Mouse (Mus musculus) midbrain, postnatal 0 days (tissue): Measurements from ENCODE around the gene Cep68. TPM values are rescaled to one million over a fixed set of nuclear protein-coding genes. Genes with fewer than 3 reads are reported as not detected.
A peak's percentile ranks its signal among the peaks of the same experiment; 100 is the strongest.

Experiments used
- ATAC-seq: fragments of 200-750 bp; cut with Nextera tagmentation; 2 replicates; pipeline ENCODE4 v1.8.0; 2017; ENCODE audit warnings: moderate number of reproducible peaks, mild to moderate bottlenecking, moderate TSS enrichment, moderate library complexity; ENCODE audit not compliant: low FRiP score
- DNase-seq: peaks from one replicate; pipeline ENCODE4 v3.0.0-alpha.2; 2015; ENCODE audit warnings: low spot score
- H3K27ac ChIP-seq: fragments of 300-500 bp; sonication (generic); 2 replicates; pipeline ENCODE4 v1.5.1; 2014; ENCODE audit warnings: low read depth, mild to moderate bottlenecking, low read length, mixed read lengths
- H3K27me3 ChIP-seq: fragments of 300-500 bp; sonication (generic); 2 replicates; pipeline ENCODE4 v1.6.1; 2014; ENCODE audit warnings: low read length, control low read depth, mixed read lengths; ENCODE audit not compliant: insufficient read depth
- H3K36me3 ChIP-seq: fragments of 300-500 bp; sonication (generic); 2 replicates; pipeline ENCODE4 v1.6.1; 2014; ENCODE audit warnings: low read length, control low read depth, mixed read lengths; ENCODE audit not compliant: insufficient read depth
- H3K4me1 ChIP-seq: fragments of 300-500 bp; sonication (generic); 2 replicates; pipeline ENCODE4 v1.6.1; 2014; ENCODE audit warnings: mild to moderate bottlenecking, control low read depth, antibody characterized with exemption, low read length, mixed read lengths; ENCODE audit not compliant: insufficient read depth
- H3K4me2 ChIP-seq: fragments of 300-500 bp; sonication (generic); 2 replicates; pipeline ENCODE4 v1.6.1; 2014; ENCODE audit warnings: low read depth, mild to moderate bottlenecking, low read length, mixed read lengths; ENCODE audit not compliant: poor library complexity, severe bottlenecking
- H3K4me3 ChIP-seq: fragments of 300-500 bp; sonication (generic); 2 replicates; pipeline ENCODE4 v1.5.1; 2014; ENCODE audit warnings: low read depth, mild to moderate bottlenecking, low read length, moderate library complexity
- H3K9ac ChIP-seq: fragments of 300-500 bp; sonication (generic); replicated peaks from 2 replicates; pipeline ENCODE4 v1.6.1; 2014; ENCODE audit warnings: mild to moderate bottlenecking, low read length, moderate library complexity, mixed read lengths; ENCODE audit not compliant: poor library complexity, severe bottlenecking
- H3K9me3 ChIP-seq: fragments of 300-500 bp; sonication (generic); 2 replicates; pipeline ENCODE4 v1.6.1; 2016; ENCODE audit warnings: low read length, control low read depth
- CTCF ChIP-seq: IDR thresholded peaks from 2 replicates; pipeline ENCODE4 v1.5.1; 2016; ENCODE audit warnings: antibody characterized with exemption, mild to moderate bottlenecking
- WGBS: fragments of 180-500 bp; shearing (Covaris S2); extraction: QIAGEN DNeasy Blood & Tissue Kit; methylation state at CpG from one replicate; pipeline ENCODE4 v1.1.7; 2014; 5-methylcytosine and 5-hydroxymethylcytosine counted together
- polyA plus RNA-seq: library from polyadenylated mRNA; unstranded; fragments of >200 nt; fragmentation: Nextera tagmentation; extraction: Ambion mirVana; gene quantifications from 2 replicates; pipeline ENCODE4 v1.2.1, GENCODE M21; 2015
- total RNA-seq: library from RNA; depleted of rRNA; stranded (reverse); fragments of >200 nt; gene quantifications from 2 replicates; pipeline ENCODE4 v1.2.3, GENCODE M21; 2014

Cep68 gene
- total and polyA plus RNA-seq, 2 experiments from 2014 or later = 21.1 to 45.5 TPM

GRCm38 (mm10) chr11:20275974-20276373 is 26.7 kb upstream of the Cep68 start:
- 76% methylated on average over 2 of the region's 2 CpGs for WGBS
- H3K27me3 ChIP-seq = no peaks in the 10 kb centered on the region
- H3K4me3 ChIP-seq = no peak overlapping the region
- no peaks in the 10 kb centered on the region for H3K36me3 ChIP-seq
- H3K4me1 ChIP-seq = no peaks in the 10 kb centered on the region
- H3K4me2 ChIP-seq = no peak overlapping the region
- H3K9me3 ChIP-seq = no peaks in the 10 kb centered on the region
- ATAC-seq (no peak), DNase-seq (no peak)
- H3K9ac ChIP-seq = no peak overlapping the region
- H3K27ac ChIP-seq = no peak overlapping the region
- TF ChIP-seq CTCF = no peak

GRCm38 (mm10) chr11:20269885-20270284 is 20.7 kb upstream of the Cep68 start:
- Histone ChIP-seq H3K4me1 (no peaks in the 10 kb centered on the region), H3K36me3 (no peaks in the 10 kb centered on the region)
- WGBS = 85% methylated on average over 6 of the region's 6 CpGs

GRCm38 (mm10) chr11:20262628-20263380 is 13.6 kb upstream of the Cep68 start:
- ATAC-seq (no peak), DNase-seq (peak; percentile 67)
- Histone ChIP-seq H3K9ac (no peak overlapping the region), H3K4me3 (no peak overlapping the region), H3K27ac (no peak overlapping the region), H3K9me3 (no peaks in the 10 kb centered on the region), H3K27me3 (no peaks in the 10 kb centered on the region), H3K4me1 (no peaks in the 10 kb centered on the region), H3K36me3 (no peaks in the 10 kb centered on the region), H3K4me2 (no peak overlapping the region)
- TF ChIP-seq CTCF = peak; percentile 72
- 57% methylated on average over 8 of the region's 8 CpGs for WGBS

More at GRCm38 (mm10) chr11:20269885-20270284, 20.7 kb upstream of the Cep68 start:
- no peaks in the 10 kb centered on the region for H3K27me3 ChIP-seq
- H3K9me3 ChIP-seq = no peaks in the 10 kb centered on the region
- H3K9ac ChIP-seq = no peak overlapping the region
- H3K27ac ChIP-seq = no peak overlapping the region
- no peak overlapping the region for H3K4me3 ChIP-seq
- no peak for ATAC-seq
- DNase-seq = no peak
- no peak overlapping the region for H3K4me2 ChIP-seq
- TF ChIP-seq CTCF = no peak

- Histone ChIP-seq H3K27me3 (no peaks in the 10 kb centered on the region), H3K9me3 (no peaks in the 10 kb centered on the region), H3K4me3 (no peak overlapping the region), H3K27ac (no peak overlapping the region), H3K9ac (no peak overlapping the region), H3K36me3 (no peaks in the 10 kb centered on the region), H3K4me2 (no peak overlapping the region), H3K4me1 (peaks cover 2% of the 10 kb centered on the region; the same call in 1 of the 2 replicates)
- no peak for TF ChIP-seq CTCF
- no peak for DNase-seq
- WGBS = 77% methylated on average over 4 of the region's 4 CpGs
- ATAC-seq = no peak
These were observed 5.6 kb upstream of the Cep68 start for GRCm38 (mm10) chr11:20254791-20255190.

- Histone ChIP-seq H3K4me1 (peaks cover 3% of the 10 kb centered on the region; the same call in 1 of the 2 replicates), H3K9me3 (no peaks in the 10 kb centered on the region), H3K36me3 (no peaks in the 10 kb centered on the region), H3K4me2 (no peak overlapping the region), H3K27me3 (no peaks in the 10 kb centered on the region), H3K9ac (no peak overlapping the region), H3K4me3 (no peak overlapping the region), H3K27ac (no peak overlapping the region)
- ATAC-seq (no peak), DNase-seq (no peak)
- TF ChIP-seq CTCF = no peak
- WGBS = 80% methylated on average over 2 of the region's 2 CpGs
These were observed 3.9 kb upstream of the Cep68 start for GRCm38 (mm10) chr11:20253088-20253487.

- no peak overlapping the region for H3K27ac ChIP-seq
- H3K27me3 ChIP-seq = no peaks in the 10 kb centered on the region
- WGBS = 89% methylated on average over 6 of the region's 6 CpGs
- no peaks in the 10 kb centered on the region for H3K9me3 ChIP-seq
- H3K4me1 ChIP-seq = peaks cover 9% of the 10 kb centered on the region; the same call in 1 of the 2 replicates
- no peak overlapping the region for H3K9ac ChIP-seq
- ATAC-seq (no peak), DNase-seq (no peak)
- no peak for TF ChIP-seq CTCF
- H3K4me2 ChIP-seq = no peak overlapping the region
- H3K4me3 ChIP-seq = no peak overlapping the region
- no peaks in the 10 kb centered on the region for H3K36me3 ChIP-seq
These were observed 1.4 kb upstream of the Cep68 start for GRCm38 (mm10) chr11:20250476-20251178.
